Mouse (Mus musculus) liver, embryonic 15.5 days (tissue): ENCODE results near the gene Fat3. TPM values are rescaled to one million over a fixed set of nuclear protein-coding genes. Genes with fewer than 3 reads are reported as not detected.

Source experiments
- ATAC-seq: fragments of 200-750 bp; cut with Nextera tagmentation; 2 replicates; pipeline ENCODE4 v1.8.0; 2017; ENCODE audit warnings: moderate number of reproducible peaks, mild to moderate bottlenecking, moderate library complexity; ENCODE audit not compliant: insufficient read depth
- H3K27ac ChIP-seq: fragments of 300-500 bp; sonication (generic); replicated peaks from 2 replicates; pipeline ENCODE4 v1.5.1; 2015; ENCODE audit warnings: mild to moderate bottlenecking, inconsistent platforms
- H3K27me3 ChIP-seq: fragments of 300-500 bp; sonication (generic); 2 replicates; pipeline ENCODE4 v1.6.1; 2015; ENCODE audit warnings: mild to moderate bottlenecking, inconsistent platforms
- H3K36me3 ChIP-seq: fragments of 300-500 bp; sonication (generic); replicated peaks from 2 replicates; pipeline ENCODE4 v1.6.1; 2015; ENCODE audit warnings: moderate library complexity, mild to moderate bottlenecking, inconsistent platforms
- H3K4me1 ChIP-seq: fragments of 300-500 bp; sonication (generic); replicated peaks from 2 replicates; pipeline ENCODE4 v1.6.1; 2015; ENCODE audit warnings: inconsistent platforms
- H3K4me2 ChIP-seq: fragments of 300-500 bp; sonication (generic); 2 replicates; pipeline ENCODE4 v1.6.1; 2015; ENCODE audit warnings: moderate library complexity, mild to moderate bottlenecking, inconsistent platforms
- H3K4me3 ChIP-seq: fragments of 300-500 bp; sonication (generic); replicated peaks from 2 replicates; pipeline ENCODE4 v1.5.1; 2015; ENCODE audit warnings: mild to moderate bottlenecking, inconsistent platforms
- H3K9ac ChIP-seq: fragments of 300-500 bp; sonication (generic); 2 replicates; pipeline ENCODE4 v1.6.1; 2015; ENCODE audit warnings: moderate library complexity, mild to moderate bottlenecking, inconsistent platforms
- H3K9me3 ChIP-seq: fragments of 300-500 bp; sonication (generic); replicated peaks from 2 replicates; pipeline ENCODE4 v1.6.1; 2016; ENCODE audit warnings: inconsistent platforms
- WGBS: fragments of 180-500 bp; shearing (Covaris S2); methylation state at CpG from one replicate; pipeline ENCODE4 v1.1.7; 2015; ENCODE audit warnings: mixed read lengths; ENCODE audit not compliant: insufficient replicate concordance; 5-methylcytosine and 5-hydroxymethylcytosine counted together
- polyA plus RNA-seq: library from polyadenylated mRNA; unstranded; fragments of >200 nt; fragmentation: Nextera tagmentation; extraction: Ambion mirVana; gene quantifications from 2 replicates; pipeline ENCODE4 v1.2.1, GENCODE M21; 2015

Fat3 gene
- polyA plus RNA-seq, 1 experiment from 2014 or later = 0.06 TPM

DNA sequence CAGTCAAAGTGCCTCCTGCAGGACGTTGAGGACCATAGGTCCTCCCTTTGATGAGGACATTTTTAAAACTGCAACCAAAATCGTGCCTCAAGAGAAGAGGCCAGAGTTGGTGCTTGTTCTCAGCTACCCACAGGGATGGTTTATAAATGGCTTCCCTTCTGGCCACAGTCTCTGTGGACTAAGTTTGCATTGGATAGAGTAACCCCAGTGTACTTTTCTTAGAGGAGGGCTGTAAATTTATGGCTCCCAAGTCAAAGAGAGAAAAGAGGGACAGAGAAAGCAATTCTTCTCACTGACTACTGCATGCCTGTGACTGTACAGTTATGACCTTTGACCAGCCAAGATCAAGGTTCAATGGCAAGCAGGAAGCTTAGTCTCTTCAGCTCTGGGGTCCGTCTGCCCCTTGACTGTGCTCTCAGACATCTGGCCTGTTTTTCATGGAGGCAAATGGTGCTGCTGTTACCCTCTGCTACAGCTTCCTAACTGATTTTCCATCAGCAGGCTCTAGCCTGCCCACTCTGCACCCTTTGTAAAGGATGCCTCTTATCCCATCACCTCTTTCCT lies 542.8 kb downstream of the Fat3 start:
- H3K36me3 ChIP-seq = no peaks in the 10 kb centered on the region
- no peak overlapping the region for H3K4me2 ChIP-seq
- no peak for ATAC-seq
- H3K9ac ChIP-seq = no peak overlapping the region
- H3K9me3 ChIP-seq = no peaks in the 10 kb centered on the region
- H3K27ac ChIP-seq = no peak overlapping the region
- H3K4me1 ChIP-seq = no peaks in the 10 kb centered on the region
- no peaks in the 10 kb centered on the region for H3K27me3 ChIP-seq
- WGBS = 26% methylated on average over 3 of the region's 3 CpGs
- H3K4me3 ChIP-seq = no peak overlapping the region

- Histone ChIP-seq H3K9ac (no peak overlapping the region), H3K27ac (no peak overlapping the region), H3K36me3 (no peaks in the 10 kb centered on the region), H3K9me3 (no peaks in the 10 kb centered on the region), H3K4me3 (no peak overlapping the region), H3K4me1 (no peaks in the 10 kb centered on the region), H3K27me3 (no peaks in the 10 kb centered on the region), H3K4me2 (no peak overlapping the region)
- no peak for ATAC-seq
- WGBS = 46% methylated on average over 3 of the region's 3 CpGs
Observed at GRCm38 (mm10) chr9:15957816-15958215, 543.3 kb downstream of the Fat3 start.

GRCm38 (mm10) chr9:15955147-15955782 lies 545.8 kb downstream of the Fat3 start:
- ATAC-seq = no peak
- Histone ChIP-seq H3K9ac (no peak overlapping the region), H3K4me1 (no peaks in the 10 kb centered on the region), H3K9me3 (no peaks in the 10 kb centered on the region), H3K4me2 (no peak overlapping the region), H3K27me3 (no peaks in the 10 kb centered on the region), H3K36me3 (no peaks in the 10 kb centered on the region), H3K27ac (no peak overlapping the region), H3K4me3 (no peak overlapping the region)
- WGBS = 59% methylated on average over 5 of the region's 5 CpGs

- Histone ChIP-seq H3K9me3 (no peaks in the 10 kb centered on the region), H3K4me1 (no peaks in the 10 kb centered on the region), H3K4me2 (no peak overlapping the region), H3K36me3 (no peaks in the 10 kb centered on the region), H3K27me3 (no peaks in the 10 kb centered on the region), H3K4me3 (no peak overlapping the region), H3K27ac (no peak overlapping the region), H3K9ac (no peak overlapping the region)
- ATAC-seq = no peak
- 52% methylated on average over 1 of the region's 1 CpGs for WGBS
Observed at GRCm38 (mm10) chr9:15954338-15954704, 546.8 kb downstream of the Fat3 start.

DNA sequence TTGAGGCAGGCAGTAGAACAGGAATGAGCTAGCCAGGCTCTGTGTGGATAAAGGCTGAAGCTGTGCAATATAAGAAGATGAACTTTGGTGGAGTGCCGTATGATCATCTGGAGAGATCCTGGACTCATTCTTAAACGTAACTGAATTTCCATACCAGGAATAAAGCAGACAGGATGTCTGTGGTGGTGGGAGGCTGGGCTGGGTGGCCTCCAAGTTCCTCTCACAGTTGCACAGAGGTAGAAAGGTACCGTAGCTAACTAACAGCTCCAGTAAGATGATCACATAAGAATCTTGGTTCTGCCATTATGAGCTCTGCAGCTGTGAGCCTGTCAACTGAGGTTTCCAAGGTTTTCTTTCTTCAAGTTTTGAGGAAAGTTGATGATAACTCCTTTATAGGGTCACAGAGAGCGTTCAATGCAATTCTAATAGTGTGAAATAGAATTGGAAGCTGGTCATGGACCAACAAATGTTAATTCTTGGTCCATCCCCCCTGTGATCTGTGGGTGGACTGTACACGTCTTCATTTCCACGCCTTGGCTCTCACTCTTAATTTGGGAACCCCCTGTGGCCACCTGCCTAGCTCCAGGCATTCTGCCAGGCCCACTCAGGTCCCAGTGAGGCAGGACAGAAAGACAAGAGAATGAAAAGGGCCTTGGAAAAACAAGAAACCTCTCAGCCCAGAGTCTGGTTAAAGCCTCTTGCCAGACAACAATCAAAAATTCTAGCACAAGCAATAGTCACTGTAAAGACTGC lies 547.3 kb downstream of the Fat3 start:
- 52% methylated on average over 6 of the region's 6 CpGs for WGBS

GRCm38 (mm10) chr9:15948086-15948485 lies 553.0 kb downstream of the Fat3 start:
- no peaks in the 10 kb centered on the region for H3K9me3 ChIP-seq
- no peaks in the 10 kb centered on the region for H3K27me3 ChIP-seq
- no peak for ATAC-seq
- no peak overlapping the region for H3K9ac ChIP-seq
- no peaks in the 10 kb centered on the region for H3K36me3 ChIP-seq
- H3K4me2 ChIP-seq = no peak overlapping the region
- H3K4me3 ChIP-seq = no peak overlapping the region
- H3K27ac ChIP-seq = no peak overlapping the region
- whole genome bisulfite sequencing = 48% methylated on average over 4 of the region's 4 CpGs
- H3K4me1 ChIP-seq = peaks cover 2% of the 10 kb centered on the region; the same call in 1 of the 2 replicates

More for the DNA sequence above, 547.3 kb downstream of the Fat3 start:
- Histone ChIP-seq H3K27ac (no peak overlapping the region), H3K9me3 (no peaks in the 10 kb centered on the region), H3K4me3 (no peak overlapping the region), H3K36me3 (no peaks in the 10 kb centered on the region), H3K27me3 (no peaks in the 10 kb centered on the region), H3K4me2 (no peak overlapping the region), H3K4me1 (no peaks in the 10 kb centered on the region), H3K9ac (no peak overlapping the region)
- ATAC-seq = no peak

DNA sequence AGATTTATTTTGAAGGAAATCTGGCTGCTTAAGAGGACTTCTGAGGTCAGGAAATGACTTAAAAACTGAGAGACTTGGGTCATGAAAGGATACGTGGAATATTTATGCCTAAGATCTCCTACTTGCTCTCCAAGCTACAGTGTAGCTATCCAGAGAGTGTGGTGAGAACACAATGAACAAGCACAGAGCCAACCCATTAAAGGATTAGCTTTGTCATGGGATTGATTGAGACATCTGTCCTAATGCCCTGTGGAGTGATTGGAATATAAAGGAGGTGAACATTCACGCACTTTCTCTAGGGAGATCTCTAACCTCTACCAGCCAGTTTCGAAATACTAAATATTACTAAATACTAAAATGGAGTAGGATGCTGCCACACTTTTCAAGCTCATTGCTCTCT lies 556.9 kb downstream of the Fat3 start:
- no peak overlapping the region for H3K4me2 ChIP-seq
- H3K9ac ChIP-seq = no peak overlapping the region
- H3K27ac ChIP-seq = no peak overlapping the region
- H3K36me3 ChIP-seq = no peaks in the 10 kb centered on the region
- no peaks in the 10 kb centered on the region for H3K9me3 ChIP-seq
- no peaks in the 10 kb centered on the region for H3K27me3 ChIP-seq
- H3K4me3 ChIP-seq = no peak overlapping the region
- 61% methylated on average over 3 of the region's 3 CpGs for WGBS
- peaks cover 16% of the 10 kb centered on the region; the same call in 1 of the 2 replicates for H3K4me1 ChIP-seq
- no peak for ATAC-seq

DNA sequence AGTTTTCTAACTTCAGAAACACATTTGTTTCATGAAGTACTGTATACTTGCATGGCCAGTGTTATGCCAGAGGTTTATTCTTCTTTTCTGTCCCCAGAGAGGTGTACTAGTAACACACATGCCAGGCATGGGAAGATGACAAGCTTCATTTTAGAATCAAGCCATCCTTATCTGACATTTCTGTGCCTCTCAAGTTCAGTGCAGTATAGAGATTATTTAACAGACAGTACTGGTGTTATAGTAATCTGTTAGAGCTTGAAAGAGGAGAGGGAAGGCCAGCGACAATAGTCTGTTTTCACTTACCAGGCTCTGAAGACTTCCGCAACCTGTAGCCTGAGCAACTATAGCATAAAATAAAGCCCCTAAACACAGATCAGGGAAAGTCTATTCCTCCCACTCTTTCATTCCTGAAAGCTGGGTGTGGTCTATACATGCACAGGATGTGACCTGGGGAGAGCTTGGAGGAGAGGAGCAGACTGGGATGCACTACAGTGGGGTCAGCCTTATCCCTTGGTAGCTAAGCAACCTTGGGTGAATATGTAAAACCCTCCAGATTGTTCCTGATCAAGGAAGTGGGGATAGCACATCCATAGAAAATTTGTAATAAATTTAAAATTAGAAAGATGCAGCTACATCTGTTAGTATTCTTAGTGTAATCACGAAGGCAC lies 557.5 kb downstream of the Fat3 start:
- Histone ChIP-seq H3K4me2 (no peak overlapping the region), H3K9me3 (no peaks in the 10 kb centered on the region), H3K36me3 (no peaks in the 10 kb centered on the region), H3K27me3 (no peaks in the 10 kb centered on the region), H3K9ac (no peak overlapping the region), H3K4me3 (no peak overlapping the region), H3K4me1 (peaks cover 16% of the 10 kb centered on the region; the same call in 1 of the 2 replicates), H3K27ac (no peak overlapping the region)
- peak; percentile 44 for ATAC-seq
- 48% methylated on average over 3 of the region's 3 CpGs for WGBS

GRCm38 (mm10) chr9:15941818-15942217 lies 559.3 kb downstream of the Fat3 start:
- no peak overlapping the region for H3K27ac ChIP-seq
- H3K36me3 ChIP-seq = no peaks in the 10 kb centered on the region
- ATAC-seq = peak; percentile 85
- H3K9me3 ChIP-seq = no peaks in the 10 kb centered on the region
- H3K9ac ChIP-seq = no peak overlapping the region
- 24% methylated on average over 2 of the region's 2 CpGs for WGBS
- no peak overlapping the region for H3K4me2 ChIP-seq
- H3K27me3 ChIP-seq = no peaks in the 10 kb centered on the region
- H3K4me3 ChIP-seq = no peak overlapping the region
- H3K4me1 ChIP-seq = peaks cover 16% of the 10 kb centered on the region; the same call in 1 of the 2 replicates

DNA sequence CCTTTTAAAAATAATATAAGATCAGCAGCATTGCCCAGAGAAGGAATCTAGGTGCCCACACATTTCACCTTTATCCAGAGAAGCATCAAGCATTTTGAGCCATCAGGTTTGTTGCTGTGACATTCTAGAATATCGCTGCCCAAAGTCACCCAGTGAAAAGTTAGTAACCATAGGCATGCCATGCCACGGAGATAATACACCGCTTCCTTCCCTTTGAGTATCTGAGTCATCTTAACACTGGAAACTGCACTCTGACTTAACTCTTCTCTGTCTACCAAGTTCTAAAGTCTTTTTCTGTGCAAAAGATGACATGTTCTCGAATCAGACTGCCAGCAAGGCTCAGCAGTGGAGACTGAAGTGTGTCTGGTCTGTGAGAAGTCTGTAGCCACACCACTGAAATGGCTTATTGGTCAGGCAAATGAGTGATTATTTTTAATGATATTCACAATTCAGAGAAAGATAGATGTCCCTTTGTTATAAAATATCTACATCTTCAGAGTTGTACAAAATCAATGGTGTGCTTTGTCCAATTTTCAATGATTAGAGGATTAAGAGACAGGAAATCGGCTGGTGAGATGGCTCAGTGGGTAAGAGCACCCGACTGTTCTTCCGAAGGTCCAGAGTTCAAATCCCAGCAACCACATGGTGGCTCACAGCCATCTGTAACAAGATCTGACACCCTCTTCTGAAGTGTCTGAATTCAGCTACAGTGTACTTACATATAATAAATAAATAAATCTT lies 560.0 kb downstream of the Fat3 start:
- Histone ChIP-seq H3K4me2 (no peak overlapping the region), H3K27ac (no peak overlapping the region), H3K9ac (no peak overlapping the region), H3K36me3 (no peaks in the 10 kb centered on the region), H3K9me3 (no peaks in the 10 kb centered on the region), H3K4me1 (peaks cover 16% of the 10 kb centered on the region; the same call in 1 of the 2 replicates), H3K4me3 (no peak overlapping the region), H3K27me3 (no peaks in the 10 kb centered on the region)
- no peak for ATAC-seq
- 32% methylated on average over 7 of the region's 7 CpGs for WGBS
